Mouse (Mus musculus) granulocyte monocyte progenitor cell, adult 5-6 weeks (primary cell): ENCODE results near the gene Cenph. TPM values are rescaled to one million over a fixed set of nuclear protein-coding genes. Genes with fewer than 3 reads are reported as not detected.
"Not testable (repeated sequence)": the region's sequence is repeated elsewhere in the genome, so short reads cannot be mapped to it uniquely, and the experiment has no call there.

Source experiments
- ATAC-seq: replicated peaks from 2 replicates; pipeline ENCODE4 v1.8.0; 2016; ENCODE audit warnings: mild to moderate bottlenecking, moderate TSS enrichment, inconsistent platforms; ENCODE audit not compliant: poor library complexity, severe bottlenecking
- total RNA-seq, 2 experiments: library from RNA; stranded (forward) in 1 of 2; stranded (reverse) in 1 of 2; fragments of 200-712, 200-1000 nt in 1 of 2; fragments of >200 nt in 1 of 2; fragmentation: Nextera tagmentation in 1 of 2; gene quantifications; 2 replicates each; pipeline ENCODE4 v1.2.3; 2014 to 2017

The Cenph gene
- total RNA-seq, 2 experiments from 2014 or later = 37.1 to 56.6 TPM

DNA sequence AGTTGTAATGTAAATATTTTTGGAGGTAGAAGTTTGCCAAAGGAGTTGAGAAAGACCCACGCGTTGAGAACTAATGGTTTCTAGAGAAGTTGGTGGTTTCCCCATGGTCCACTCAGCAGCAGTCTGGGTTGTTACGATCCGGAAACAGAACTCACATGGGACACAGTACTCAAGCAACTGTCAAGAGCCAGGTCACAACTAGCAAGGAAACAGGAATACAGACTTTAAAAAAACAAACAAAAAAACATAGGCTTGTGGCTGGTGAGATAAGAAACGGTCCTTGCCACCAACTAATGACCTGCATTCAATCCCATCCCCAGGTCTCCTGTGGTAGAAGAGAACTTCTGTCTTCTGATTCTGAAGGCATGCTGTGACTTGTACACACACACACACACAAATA lies 24.9 kb downstream of the Cenph start:
- peak; percentile 98 for ATAC-seq

DNA sequence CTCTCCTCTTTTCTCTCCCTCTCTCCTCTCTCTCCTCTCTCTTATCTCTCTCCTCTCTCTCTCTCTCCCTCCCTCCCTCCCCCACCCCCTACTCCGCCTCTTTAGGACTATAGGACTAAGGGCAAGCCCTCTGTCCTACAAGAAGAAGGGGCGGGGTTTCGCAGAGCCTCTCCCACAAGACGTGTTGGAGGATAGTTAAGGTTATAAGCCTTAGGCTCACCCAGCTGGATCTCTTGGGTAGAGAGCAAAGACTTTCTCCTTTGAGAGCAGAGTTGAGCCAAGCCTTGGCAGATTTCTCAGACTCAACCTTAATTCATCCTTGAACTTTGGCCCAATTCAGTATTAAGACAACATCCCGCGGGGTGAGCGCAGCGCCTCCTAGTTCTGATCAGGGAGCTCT lies 27.1 kb downstream of the Cenph start:
- no peak for ATAC-seq

DNA sequence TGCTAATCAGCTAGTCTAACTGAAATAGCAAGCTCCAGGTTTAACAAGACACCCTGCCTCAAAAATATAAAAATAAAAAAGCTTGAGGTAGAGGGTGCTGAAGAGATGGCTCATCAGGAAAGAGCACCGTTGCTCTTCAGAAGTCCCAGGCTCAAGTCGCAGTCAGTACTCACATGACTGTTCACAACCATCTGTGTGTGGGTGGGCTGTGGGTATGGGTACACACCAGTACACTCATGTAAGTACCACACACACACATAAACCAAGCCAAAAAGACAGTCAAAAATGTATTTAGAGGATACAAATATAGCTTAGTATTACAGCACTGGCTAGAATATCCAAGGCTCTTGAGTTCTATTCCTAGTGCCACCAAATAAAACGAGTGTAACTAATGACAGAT lies 29.6 kb downstream of the Cenph start:
- ATAC-seq = no peak

DNA sequence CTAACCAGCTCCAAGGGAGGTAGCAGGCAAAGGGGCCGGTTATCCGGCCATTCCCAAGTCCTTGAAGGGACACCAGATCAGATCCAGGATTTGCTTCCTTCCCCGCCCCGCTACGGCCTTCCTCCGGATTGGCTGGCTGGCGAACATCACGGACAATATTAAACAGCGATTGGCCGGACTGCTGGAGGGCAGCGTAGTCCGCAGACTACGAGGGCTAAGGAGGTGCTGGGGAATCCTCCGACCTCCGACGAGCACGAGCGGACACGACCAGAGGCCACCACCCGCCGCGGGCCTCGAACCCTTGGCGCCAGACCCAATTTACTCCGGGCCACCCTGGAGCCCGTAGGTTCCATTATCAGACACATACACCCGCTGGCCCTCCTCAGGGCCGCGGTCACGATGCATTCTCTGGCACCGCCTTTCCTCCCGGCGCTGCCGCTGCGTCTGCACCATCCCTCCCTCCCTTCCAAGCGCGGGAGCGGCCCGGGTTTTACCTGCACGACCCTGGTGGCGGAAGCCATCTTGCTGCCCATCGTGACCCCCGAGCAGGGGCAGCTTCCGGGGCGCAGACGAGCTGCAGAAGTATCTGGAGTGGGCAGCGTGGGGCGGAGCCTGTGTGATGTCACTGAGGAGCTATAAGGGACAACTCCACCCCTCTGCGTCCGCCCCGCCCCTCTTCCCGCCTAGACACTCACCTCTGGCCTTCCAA lies 31.5 kb downstream of the Cenph start, which contains the start of gene Mrps36:
Gene Mrps36, minus strand, starts transcription at position 624 of the 709 bp plus-strand sequence.
- ATAC-seq = peak; percentile 94

DNA sequence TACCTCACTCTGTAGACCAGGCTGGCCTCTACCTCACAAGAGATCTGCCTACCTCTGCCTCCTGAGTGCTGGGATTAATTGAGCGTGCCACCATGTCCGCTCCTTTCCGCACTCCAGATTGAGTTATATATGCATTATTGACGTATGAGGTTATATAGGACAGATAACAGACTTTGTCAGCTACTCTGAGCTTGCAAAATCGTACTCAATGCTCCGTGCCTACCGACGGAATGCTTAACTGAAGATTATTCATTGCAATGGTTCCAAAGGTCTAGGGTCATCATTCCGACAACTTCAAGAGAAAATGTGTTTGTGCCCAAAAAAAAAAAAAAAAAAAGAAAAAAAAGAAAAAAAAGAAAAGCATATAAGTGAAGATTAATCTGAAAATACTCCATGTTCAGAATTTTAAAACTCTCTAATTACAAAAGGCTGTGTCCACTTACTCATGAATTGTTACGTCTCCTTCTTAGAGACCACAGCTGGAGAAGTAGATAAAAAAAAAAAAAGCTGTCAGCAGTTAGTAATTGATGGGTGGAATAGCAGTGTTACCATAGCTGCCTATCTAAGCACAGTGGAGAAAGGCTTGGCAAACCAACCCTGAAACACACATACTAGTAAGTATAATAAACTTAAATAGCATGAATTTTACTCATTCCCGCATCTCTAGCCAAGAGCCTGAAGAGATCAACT lies 32.2 kb downstream of the Cenph start:
- ATAC-seq = peak; percentile 16

DNA sequence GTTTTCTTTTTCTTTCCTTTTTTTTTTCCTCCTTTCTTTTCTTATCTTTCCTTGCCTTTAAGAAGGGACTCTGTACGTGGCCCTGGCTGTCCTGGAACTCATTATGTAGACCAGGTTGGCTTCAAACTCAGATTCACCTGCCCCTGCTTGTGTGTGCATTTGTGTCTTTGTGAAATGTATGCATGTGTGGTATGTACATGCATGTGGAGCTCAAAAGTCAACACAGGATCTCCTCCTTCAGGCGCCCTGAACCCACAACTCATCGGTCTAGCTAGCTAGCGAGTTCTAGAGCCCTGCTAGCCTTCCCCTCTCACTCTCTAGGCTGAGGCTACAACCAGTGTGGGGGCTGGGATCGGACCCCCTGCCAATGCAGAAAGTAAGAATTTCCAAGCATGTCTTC lies 32.9 kb downstream of the Cenph start:
- no peak for ATAC-seq

DNA sequence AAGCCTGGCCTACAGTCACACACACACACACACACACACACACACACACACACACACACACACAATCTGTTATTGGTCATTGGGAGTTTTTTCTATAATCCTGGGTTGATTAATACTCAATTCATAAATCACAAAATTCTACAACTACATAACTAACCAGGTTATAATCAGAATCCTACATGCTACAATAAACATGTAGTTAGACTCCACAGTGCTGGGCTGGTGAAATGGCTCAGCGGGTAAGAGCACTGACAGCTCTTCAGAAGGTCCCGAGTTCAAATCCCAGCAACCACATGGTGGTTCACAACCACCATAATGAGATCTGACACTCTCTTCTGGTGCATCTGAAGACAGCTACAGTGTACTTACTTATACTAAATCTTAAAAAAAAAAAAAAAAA lies 42.9 kb downstream of the Cenph start:
- ATAC-seq = no peak

DNA sequence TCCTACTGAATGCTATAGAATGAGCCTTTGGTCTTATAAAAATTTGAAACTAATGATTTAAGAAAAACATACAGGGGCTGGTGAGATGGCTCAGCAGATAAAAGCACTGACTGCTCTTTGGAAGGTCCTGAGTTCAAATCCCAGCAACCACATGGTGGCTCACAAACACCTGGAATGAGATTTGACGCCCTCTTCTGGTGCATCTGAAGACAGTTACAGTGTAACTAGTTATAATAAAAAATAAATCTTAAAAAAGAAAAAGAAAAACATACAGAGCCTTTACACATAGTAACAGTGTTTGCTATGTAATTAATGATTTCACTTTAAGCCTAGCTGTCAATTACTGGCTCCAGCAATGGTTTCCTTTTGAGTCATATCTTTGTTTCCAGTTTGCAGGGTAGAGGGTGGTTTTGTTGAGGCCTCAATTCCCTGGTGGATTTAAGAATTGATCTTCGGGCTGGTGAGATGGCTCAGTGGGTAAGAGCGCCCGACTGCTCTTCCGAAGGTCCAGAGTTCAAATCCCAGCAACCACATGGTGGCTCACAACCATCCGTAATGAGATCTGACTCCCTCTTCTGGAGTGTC lies 44.1 kb downstream of the Cenph start:
- not testable (repeated sequence) for ATAC-seq

DNA sequence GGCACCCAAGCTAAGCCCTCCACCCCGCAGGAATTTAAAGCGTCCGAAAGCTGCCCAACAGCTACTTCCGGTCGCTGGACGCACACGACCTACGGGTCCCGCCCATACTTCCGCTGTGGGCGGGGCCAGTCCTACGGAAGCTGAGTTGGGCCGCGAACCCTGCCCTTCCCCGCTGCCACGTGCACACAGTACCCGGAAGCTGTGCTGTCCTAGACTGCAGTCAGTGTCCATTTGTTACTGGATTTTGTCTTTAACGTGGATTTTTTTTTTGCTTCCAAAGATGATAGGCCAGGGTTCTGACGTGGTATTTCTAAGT lies 44.9 kb downstream of the Cenph start, which contains the start of gene Cdk7:
Gene Cdk7, minus strand, starts transcription at position 79 of the 316 bp plus-strand sequence.
- ATAC-seq = peak; percentile 99

DNA sequence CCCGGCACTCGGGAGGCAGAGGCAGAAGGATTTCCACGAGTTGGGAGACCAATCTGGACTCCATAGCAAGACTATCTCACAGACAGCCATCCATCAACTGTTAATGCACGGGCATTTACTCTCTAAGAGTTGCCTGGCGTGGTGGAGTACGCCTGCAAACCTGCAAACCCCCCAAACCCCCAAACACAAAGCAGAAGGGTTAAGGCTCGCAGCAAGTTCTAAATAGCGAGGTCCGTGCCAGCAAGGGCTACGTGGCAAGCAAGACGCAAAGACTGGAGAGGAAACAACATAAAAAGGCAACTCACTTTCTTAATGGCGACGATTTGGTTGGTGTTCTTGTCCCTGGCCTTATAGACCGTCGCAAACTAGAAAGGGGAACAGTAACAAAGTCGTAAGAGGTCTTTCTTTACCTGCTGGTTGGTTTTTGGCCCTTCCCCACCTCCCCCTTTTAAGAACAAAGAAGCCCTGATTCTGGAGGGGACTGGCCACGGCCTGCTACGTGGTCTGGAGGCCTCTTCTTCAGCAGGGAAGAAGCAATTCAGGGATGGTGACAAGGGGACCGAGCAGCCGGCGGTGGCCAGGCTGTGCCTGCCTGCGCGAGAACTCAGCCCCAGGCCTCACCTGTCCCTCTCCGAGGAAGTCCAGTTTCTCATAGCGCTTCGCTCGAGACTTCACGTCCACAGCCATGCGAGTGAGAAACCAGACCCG lies 45.4 kb downstream of the Cenph start:
- peak; percentile 60 for ATAC-seq

DNA sequence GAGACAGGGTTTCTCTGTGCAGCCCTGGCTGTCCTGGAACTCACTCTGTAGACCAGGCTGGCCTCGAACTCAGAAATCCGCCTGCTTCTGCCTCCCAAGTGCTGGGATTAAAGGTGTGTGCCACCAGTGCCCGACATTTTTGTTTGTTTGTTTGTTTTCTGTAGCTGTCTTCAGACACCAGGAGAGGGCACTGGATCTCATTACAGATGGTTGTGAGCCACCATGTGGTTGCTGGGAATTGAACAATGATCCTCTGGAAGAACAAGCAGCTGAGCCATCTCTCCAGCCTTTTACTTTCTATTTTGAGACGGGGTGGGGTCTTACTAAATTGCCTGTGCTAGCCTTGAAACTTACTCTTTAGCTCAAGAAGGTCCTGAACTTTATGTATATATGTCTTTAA lies 47.2 kb downstream of the Cenph start:
- ATAC-seq = not testable (repeated sequence)

DNA sequence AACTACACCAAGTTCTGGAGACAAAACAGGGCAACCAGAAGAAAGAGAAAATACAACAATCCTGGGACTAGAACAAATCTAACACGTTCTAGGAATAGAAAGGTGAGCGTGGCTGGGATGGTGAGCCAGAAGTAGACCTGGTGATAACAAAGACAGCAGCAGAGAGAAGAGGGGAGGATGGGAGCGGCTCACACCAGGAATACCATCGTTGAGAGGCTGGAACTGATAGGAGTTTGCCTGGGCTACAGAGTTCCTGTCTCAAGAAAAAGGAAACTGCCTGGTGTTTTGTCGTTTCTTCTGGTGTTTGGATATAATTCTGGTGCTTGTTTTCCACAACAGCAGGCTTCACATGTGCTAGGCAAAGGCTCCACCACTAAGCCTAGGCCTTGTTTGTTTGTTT lies 47.6 kb downstream of the Cenph start:
- ATAC-seq = no peak

DNA sequence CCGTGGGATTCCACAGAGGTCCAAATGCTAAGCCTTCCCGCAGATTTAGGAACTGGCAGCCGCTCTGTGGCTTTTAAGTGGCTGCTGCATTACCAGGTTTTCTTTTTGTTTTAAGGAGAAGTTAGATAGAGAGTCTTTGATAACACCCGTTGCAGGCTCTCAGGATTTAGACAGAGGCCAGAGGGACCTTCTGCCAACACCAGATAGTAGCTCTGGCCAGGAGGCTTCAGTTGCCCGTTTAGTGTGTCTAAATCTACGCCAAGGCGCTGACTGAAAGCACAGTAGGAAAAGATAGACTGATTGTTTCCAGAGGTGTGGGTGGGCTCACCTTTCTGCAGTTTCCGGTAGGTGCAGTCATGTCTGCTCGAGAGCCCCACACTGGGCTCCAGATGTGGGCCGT lies 50.5 kb downstream of the Cenph start:
- no peak for ATAC-seq

DNA sequence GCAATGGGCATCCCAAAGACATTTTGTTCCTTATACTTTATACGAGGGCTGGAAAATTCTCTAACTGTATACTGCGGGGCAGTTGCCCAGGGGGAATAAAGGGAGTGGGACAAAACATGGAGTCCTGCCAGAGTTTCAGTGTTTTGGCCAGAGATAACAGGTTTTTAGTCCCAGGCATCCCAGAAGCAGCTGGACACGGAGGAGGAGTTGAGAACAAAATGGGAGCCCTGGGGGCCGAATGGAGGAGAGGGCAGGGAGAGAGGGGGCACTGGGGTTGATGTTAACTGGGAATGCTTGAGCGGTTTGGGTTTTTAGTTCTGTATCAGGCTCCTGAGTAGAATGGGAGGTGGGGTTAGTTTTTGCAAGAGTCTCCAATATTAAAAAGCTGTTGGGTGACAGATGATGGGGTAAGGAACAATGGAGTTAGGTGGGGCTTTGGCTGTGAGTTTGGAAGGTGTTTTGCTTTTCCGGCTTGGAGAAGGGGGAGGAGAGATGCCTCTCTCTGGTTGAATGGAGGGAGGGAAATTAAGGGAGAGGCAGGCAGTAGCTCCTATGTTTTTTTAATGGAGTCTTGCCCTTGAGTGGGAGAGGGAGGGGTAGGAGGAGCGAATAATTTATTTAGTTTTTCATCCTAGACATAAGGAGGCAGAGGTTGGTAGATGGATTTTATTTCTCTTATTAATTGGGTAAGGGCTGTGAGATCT lies 51.5 kb downstream of the Cenph start:
- no peak for ATAC-seq

DNA sequence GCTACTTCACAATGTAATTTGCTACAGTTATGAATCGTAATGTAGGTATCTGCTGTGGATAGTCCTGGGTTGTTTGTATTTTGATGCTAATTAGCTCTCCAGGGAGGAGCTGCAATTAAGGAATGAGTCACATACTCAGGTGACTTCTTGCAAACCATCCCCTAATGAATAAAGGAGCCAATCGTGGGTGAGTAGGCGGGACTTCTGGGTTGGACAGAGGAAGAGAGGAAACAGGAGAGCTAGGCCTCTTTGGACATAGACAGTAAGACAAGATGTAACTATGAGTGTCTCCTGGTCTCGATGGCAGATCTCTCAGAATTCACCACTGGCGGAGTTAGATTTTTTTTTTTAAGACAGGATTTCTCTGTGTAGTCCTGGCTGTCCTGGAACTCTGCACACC lies 54.0 kb downstream of the Cenph start:
- ATAC-seq = no peak

DNA sequence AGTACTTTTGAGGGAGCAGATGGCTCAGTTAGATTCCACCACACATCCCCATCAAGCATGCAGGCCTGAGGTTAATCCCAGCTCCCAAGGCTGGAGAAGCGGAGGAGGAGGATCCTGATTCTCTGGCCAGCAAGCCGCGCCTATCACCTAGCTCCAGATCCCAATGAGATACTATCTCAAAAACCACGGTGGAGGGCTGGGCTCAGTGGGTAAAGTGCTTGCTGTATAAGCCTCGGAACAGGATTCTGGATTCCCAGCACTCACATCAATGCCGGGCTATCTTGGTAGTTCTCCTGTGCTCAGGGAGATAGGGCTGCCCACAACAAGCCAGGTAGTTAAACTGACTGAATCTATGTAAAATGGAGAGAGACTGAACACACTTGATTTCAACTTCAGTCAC lies 60.2 kb downstream of the Cenph start:
- ATAC-seq = no peak
